Mouse (Mus musculus) layer of hippocampus, postnatal 36 days (tissue): ENCODE results near the gene Samd4b. TPM values are rescaled to one million over a fixed set of nuclear protein-coding genes. Genes with fewer than 3 reads are reported as not detected.

Experiments used
- DNase-seq, 2 experiments: peaks; one replicate each; pipeline ENCODE4 v3.0.0; 2022
- total RNA-seq, 2 experiments: library from RNA; stranded (reverse); gene quantifications; 2 replicates each; pipeline ENCODE4 v1.2.3; 2021

Samd4b gene
- total RNA-seq, 2 experiments from 2014 or later: 66.4 to 79.4 TPM

GRCm38 (mm10) chr7:28377190-28378065 is 220.5 kb downstream of the Samd4b start:
- no peak for DNase-seq

DNA sequence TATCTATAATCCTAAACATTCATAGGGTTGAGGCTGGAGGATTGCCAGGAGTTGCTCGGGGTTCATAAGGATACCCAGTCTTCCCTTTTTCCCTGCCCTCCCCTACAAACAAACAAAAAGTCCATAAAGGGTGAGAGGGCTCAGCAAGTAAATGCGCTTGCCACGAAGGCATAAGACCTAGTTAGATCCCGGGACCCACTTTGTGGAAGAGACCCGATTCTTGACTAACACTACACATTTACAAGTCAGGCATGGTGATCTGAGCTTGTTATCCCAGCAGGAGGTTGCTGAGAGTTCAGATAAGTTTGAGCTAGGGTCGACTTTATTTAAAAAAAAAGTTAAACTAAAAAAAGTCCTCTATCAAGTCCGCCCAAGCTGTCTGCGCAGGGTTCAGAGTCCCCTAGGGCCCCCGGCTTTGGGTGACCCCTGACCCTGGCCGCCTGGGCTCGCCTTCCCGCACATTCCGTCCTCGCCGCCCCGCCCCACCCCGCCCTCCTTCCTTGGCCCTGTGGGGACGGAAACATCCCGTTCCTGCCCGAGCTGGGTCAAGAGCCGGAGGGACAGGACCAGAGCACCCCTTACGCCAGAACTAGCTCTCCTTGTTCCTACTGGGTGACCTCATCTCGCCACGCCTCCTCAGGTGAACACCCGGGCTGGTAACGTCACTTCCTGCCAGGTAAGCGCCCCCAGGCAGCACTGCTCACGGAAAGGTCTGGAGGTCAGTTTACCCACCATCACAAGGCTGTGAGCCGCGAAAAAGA is 221.8 kb downstream of the Samd4b start:
- DNase-seq: no peak

GRCm38 (mm10) chr7:28375176-28375921 is 222.6 kb downstream of the Samd4b start:
- peak; percentile 71 to 72 for DNase-seq

DNA sequence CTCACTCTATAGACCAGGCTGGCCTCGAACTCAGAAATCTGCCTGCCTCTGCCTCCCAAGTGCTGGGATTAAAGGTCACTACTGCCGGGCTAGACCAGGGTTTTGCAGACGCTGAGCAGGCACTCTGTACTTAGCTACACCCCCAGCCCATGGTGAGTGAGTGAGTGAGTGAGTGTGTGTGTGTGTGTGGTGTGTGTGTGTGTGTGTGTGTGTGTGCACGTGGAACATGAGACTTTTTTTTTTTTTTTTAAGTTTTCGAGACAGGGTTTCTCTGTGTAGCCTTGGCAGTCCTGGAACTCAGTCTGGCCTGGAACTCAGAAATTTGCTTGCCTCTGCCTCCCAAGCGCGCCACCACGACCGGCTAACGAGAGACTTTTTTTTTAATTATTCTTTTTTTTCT is 223.3 kb downstream of the Samd4b start:
- DNase-seq: no peak

DNA sequence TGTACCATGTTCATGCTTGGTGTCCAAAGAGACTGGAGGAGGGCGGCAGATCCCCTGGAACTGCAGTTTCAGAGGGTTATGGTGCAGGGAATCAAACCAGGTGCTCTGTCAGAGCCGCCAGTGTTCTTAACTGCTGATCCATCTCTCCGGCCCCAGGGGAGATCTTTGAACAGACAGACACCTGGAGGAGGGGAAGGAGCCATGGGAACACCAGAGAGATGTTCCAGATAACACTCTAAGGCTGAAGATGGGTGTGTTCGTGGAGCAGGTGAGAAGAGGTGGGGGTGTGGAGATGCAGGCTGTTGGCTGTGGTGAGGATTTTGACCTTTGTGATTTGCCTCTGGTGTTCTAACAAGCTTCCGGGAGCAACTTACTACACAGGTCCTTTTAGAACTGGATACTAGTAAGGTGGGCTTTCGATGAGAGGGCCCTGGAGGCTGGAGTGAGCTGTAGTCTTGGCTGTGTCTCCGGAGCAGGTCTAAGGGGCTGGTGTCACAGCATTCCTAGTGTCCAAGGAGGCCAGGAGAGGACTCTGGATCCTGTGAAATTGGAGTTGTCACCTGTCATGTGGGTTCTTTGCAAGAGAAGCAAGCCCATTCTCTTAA is 224.0 kb downstream of the Samd4b start:
- DNase-seq: no peak

DNA sequence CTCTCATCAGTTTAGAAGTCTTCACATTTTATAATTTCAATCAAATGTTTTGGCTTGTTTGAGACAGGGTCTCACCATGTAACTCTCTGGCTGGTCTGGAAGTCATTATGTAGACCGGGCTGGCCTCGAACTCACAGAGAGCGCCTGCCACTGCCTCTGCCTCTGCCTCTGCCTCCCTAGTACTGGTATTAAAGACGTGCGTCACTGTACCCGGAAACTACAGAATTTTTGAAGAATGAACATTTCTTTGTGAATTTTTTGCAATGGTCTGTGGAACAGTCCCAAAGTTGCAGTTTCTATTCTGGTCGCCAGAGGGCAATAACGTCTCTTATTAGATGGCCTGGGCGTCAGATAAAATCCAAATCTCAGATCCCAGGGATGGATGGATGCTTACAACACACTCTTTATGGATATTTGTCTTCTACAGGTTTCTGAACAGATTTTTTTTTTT is 224.8 kb downstream of the Samd4b start:
- DNase-seq: peak in 1 of 2 experiments; percentile 55

DNA sequence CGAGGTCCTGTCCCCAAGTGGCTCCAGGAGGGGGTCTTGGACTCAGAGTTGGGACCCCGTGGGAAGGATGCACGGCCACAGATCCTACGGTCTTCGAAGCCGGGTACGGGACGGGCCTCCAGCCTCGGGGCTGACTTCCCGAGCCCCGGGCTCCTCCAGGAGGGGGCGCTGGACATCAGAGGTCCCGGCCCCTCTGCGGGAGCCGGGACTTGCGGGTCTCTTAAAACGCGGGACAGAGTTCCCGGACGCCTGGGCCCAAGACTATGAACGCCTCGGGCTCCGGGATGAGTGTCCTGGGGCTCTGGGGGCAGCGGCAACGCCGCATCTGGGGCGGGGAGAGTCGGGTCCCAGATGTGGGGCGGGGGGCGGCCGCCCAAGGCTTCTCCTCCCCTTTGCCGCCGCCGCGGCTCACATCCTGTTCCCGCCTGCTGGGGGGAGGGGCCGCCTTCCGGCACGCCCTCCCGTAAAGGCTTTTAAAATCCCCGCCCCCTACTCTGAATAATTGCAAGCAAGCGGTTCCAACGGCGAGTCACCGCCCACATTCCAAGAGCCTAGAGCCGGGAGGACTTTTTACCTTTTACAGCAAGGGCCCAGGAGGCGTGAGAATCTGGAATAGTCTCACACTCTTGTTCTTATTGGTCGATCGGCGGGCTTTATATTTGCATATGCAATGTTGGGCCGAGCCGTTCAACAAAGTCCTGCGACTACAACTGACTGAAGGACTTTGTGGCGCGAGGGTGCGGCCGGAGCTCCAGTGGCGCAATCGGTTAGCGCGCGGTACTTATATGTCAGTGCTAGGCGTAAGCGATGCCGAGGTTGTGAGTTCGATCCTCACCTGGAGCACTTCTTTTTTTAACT is 225.5 kb downstream of the Samd4b start, which contains the start of gene Plekhg2:
Plekhg2 (minus strand) TSS at position 349 of the 858 bp plus-strand sequence.
- peak; percentile 90 to 91 for DNase-seq

- DNase-seq: no peak
These were observed 226.4 kb downstream of the Samd4b start for GRCm38 (mm10) chr7:28371514-28371989.

GRCm38 (mm10) chr7:28370977-28371513 is 226.9 kb downstream of the Samd4b start:
- no peak for DNase-seq

- DNase-seq: no peak
These were observed 227.9 kb downstream of the Samd4b start for GRCm38 (mm10) chr7:28370051-28370450.

- DNase-seq: no peak
These were observed 229.5 kb downstream of the Samd4b start for GRCm38 (mm10) chr7:28368276-28368920.

GRCm38 (mm10) chr7:28367663-28368275 is 230.2 kb downstream of the Samd4b start:
- no peak for DNase-seq

DNA sequence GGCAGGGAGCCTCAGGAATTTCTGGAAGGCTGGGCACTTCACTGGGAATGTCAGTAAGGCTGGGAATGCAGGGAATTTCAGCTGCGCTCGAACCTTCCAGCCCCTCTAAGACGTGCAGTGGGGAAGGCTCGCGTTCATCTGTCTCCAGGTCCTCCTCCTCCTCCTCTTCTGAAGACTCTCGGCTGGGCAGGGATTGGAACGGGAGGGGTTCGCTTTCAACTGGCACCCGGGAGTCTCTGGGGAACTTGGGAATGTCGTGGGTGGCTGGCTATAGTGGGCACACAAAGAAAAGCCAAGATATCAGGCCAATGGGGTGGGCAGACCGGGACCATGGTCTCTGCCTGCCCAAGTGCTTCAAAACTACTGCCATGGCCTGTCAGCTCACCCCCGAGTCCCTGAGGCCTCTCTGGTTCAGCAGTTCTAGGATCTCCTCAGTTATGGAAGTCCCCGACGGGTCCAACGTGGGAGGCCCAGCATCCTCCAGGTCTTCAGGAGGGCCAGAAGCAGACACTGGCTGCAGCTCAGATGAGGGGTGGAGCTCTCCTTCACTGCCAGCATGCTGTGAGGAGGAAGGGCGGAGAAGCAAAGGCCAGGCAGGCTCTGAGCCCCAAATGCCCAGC is 235.4 kb downstream of the Samd4b start:
- no peak for DNase-seq

- no peak for DNase-seq
These were observed 236.2 kb downstream of the Samd4b start for GRCm38 (mm10) chr7:28361647-28362341.

DNA sequence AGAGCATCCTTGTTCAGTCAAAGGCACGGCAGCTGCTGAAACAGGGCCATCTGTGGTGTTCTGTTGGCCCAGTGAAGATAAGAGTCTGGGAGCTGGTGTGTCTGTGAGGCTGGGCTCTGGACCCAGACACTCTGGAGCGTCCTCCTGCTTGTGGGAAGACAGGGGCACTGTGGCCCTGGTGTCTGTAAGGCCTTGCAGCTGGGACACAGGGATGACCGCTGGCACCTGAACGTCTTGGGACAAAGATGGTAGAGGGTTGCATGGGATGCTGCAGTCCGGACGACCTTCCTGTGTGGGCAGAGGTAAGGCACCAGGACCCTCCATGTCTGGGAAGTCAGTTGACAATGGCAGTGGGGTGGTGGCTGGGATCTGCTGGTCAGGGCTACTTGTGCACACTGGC is 237.7 kb downstream of the Samd4b start:
- no peak for DNase-seq

- no peak for DNase-seq
These were observed 238.1 kb downstream of the Samd4b start for GRCm38 (mm10) chr7:28359854-28360253.

DNA sequence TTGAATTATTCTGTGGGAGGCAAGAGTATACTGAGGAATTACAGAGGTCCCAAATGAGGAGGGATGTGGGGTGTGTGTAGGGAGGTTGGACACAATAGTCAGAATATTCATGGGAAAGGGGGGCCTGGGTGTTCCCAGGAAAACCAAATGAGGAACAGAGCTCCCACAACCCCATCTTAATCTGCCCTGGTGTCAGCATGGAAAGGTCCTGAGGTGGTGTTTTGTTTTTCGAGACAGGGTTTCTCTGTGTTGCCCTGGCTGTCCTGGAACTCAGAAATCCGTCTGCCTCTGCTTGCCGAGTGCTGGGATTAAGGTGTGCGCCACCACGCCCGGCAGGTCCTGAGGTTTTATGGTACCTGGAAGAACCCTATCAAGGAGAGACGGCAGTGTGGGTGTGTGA is 239.5 kb downstream of the Samd4b start:
- no peak for DNase-seq

- DNase-seq: no peak
These were observed 240.0 kb downstream of the Samd4b start for GRCm38 (mm10) chr7:28357984-28358383.

DNA sequence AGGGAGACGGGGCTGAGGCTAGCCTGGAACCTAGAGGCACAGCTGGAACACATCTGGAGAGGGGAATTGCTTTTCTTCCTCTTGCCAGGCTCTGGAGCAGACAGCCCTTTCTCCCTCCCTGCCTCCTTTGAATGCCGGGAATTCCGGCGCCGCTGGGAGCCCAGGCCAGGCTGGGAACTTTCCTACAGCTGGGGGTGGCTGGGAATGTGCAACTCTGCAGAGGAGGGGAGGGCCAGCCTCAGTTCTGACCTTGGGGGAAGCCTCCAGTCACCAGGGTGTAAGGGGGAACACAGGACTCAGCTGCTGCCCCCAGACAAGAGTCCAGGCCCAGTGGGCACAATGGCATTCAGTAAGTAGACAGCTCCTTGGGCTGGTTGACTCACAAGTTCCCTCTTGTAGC is 241.0 kb downstream of the Samd4b start:
- DNase-seq: no peak
